Comparison of ENCODE assay signal across 8 mouse cellular contexts in the genomic region with DNA sequence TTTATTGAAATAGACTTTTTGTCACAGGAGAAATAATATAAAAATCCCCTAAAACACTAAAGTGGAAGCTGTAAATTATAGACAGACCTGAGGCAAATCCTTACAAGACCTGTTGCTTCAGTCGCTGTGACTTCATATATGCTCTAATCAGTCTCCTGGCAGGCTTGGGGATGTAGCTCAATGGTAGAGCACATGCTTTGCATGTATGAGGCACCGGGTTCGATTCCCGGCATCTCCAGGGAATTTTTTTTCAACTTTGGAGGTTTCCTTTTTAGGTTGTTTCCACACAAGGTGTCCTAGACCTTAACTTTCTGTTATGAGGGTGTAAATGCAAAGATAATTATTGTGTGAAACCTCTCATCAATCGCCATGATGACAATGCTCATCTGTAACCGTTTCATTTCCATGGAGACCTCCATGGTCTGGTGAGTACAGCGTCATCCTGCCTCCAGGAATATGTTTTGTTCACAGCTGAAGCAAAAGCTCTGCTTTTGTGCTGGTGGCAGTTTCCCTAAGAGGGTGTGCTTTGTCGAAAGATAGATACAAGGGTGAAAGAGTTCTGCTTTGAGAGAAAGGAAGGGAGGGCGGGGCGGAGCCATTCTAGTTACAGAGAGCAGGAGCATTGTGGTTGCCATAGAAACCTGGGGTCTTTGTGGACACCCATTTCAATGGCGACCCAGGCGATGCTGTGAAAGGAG. TPM values are rescaled to one million over a fixed set of nuclear protein-coding genes. Genes with fewer than 3 reads are reported as not detected.
DNase-seq lines count a peak whose midpoint lies in the region; ATAC-seq lines count a peak whose summit lies in the region.

A gene (plus strand): TSS at position 644 of the 698 bp plus-strand sequence.

- DNase-seq in R1 (ENCODE audit: low read depth, low spot score), result peak; percentile 46
- peak; percentile 63 for DNase-seq in cerebellum, adult 8-10 months
- DNase-seq in left cerebral cortex, adult 9 months (ENCODE audit: low spot score in 2 of 2), result peak; percentile 43 to 79
- peak; percentile 73 for DNase-seq in right cerebral cortex, adult 18-20 months
- no peak for DNase-seq in natural killer cell, adult 2 months (ENCODE audit: low spot score in 2 of 2)
- DNase-seq in lung, postnatal 36 days, result no peak
- no peak for DNase-seq in heart, adult 8-10 months (ENCODE audit: low spot score)

- ATAC-seq in frontal cortex, adult (ENCODE audit: low TSS enrichment), result peak; percentile 96

RNA-seq across cellular contexts. Expression of the gene that starts here (rescaled TPM):
- 1 to 10 TPM in 2 of 4 experiments, under 1 TPM in 2; 0.24 to 1.1 (median 0.92) TPM for total RNA-seq in heart, adult 8-10 months (2022)

Comparison
In these comparisons a context has a peak if more than half of its experiments do, and no peak if none do; other contexts are left out.
1. DNase-seq: peak in R1 (single experiment), cerebellum, adult 8-10 months (single experiment), left cerebral cortex, adult 9 months (2 of 2) and right cerebral cortex, adult 18-20 months (single experiment); none in natural killer cell, adult 2 months (0 of 2), lung, postnatal 36 days (single experiment) and heart, adult 8-10 months (single experiment).